Mouse (Mus musculus): ENCODE measurements at regions not wholly inside any gene's neighbourhood (a gene's known extent, or its start where the extent isn't known, plus 50 kb on each side); places are given as distances from the start of the nearest gene placed in this dataset.
"Not testable (repeated sequence)": the region's sequence is repeated elsewhere in the genome, so short reads cannot be mapped to it uniquely, and the experiment has no call there.

- in situ Hi-C loops (cut with MboI; ENCODE audit: unreplicated experiment in 2 of 2): loop anchor here (5.0 to 25.0 kb wide), 5 partner anchors 807 to 1377 kb away; no protein-coding TSS in a partner anchor
These were observed 102.9 kb upstream of the Zfp706 start for GRCm38 (mm10) chr15:37110462-37110861.

- in situ Hi-C loops (cut with MboI; ENCODE audit: unreplicated experiment in 2 of 2): loop anchor here (5.0 to 25.0 kb wide), 3 partner anchors 315 to 1385 kb away; no protein-coding TSS in a partner anchor
These were observed 94.5 kb upstream of the Zfp706 start for GRCm38 (mm10) chr15:37102035-37102555.

GRCm38 (mm10) chr15:37101419-37101818 is 93.8 kb upstream of the Zfp706 start:
- in situ Hi-C loops (cut with MboI; ENCODE audit: unreplicated experiment in 2 of 2): loop anchor here (5.0 to 25.0 kb wide), 3 partner anchors 314 to 1386 kb away; no protein-coding TSS in a partner anchor

GRCm38 (mm10) chr15:37100767-37101288 is 93.3 kb upstream of the Zfp706 start:
- in situ Hi-C loops (cut with MboI; ENCODE audit: unreplicated experiment in 2 of 2): loop anchor here (5.0 to 25.0 kb wide), 3 partner anchors 314 to 1386 kb away; no protein-coding TSS in a partner anchor

GRCm38 (mm10) chr15:37099927-37100766 is 92.6 kb upstream of the Zfp706 start:
- in situ Hi-C loops (cut with MboI; ENCODE audit: unreplicated experiment in 2 of 2): loop anchor here (5.0 to 25.0 kb wide), 3 partner anchors 313 to 1387 kb away; no protein-coding TSS in a partner anchor

- in situ Hi-C loops (cut with MboI; ENCODE audit: unreplicated experiment in 2 of 2): no loop called here
These were observed 91.6 kb upstream of the Zfp706 start for GRCm38 (mm10) chr15:37099176-37099575.

GRCm38 (mm10) chr15:37097426-37097825 is 89.9 kb upstream of the Zfp706 start:
- in situ Hi-C loops (cut with MboI; ENCODE audit: unreplicated experiment in 2 of 2): no loop called here

GRCm38 (mm10) chr15:37091171-37091570 is 83.6 kb upstream of the Zfp706 start:
- in situ Hi-C loops (cut with MboI; ENCODE audit: unreplicated experiment in 2 of 2): not testable (repeated sequence)

GRCm38 (mm10) chr15:37083726-37084125 is 76.2 kb upstream of the Zfp706 start:
- in situ Hi-C loops (cut with MboI; ENCODE audit: unreplicated experiment in 2 of 2): no loop called here

- in situ Hi-C loops (cut with MboI; ENCODE audit: unreplicated experiment in 2 of 2): no loop called here
These were observed 74.3 kb upstream of the Zfp706 start for GRCm38 (mm10) chr15:37081836-37082235.

GRCm38 (mm10) chr15:37080931-37081330 is 73.4 kb upstream of the Zfp706 start:
- in situ Hi-C loops (cut with MboI; ENCODE audit: unreplicated experiment in 2 of 2): no loop called here

- in situ Hi-C loops (cut with MboI; ENCODE audit: unreplicated experiment in 2 of 2): no loop called here
These were observed 72.8 kb upstream of the Zfp706 start for GRCm38 (mm10) chr15:37080395-37080794.

- in situ Hi-C loops (cut with MboI; ENCODE audit: unreplicated experiment in 2 of 2): not testable (repeated sequence)
These were observed 66.6 kb upstream of the Zfp706 start for GRCm38 (mm10) chr15:37074207-37074606.

GRCm38 (mm10) chr15:37072202-37072862 is 64.8 kb upstream of the Zfp706 start:
- in situ Hi-C loops (cut with MboI; ENCODE audit: unreplicated experiment in 2 of 2): no loop called here

- in situ Hi-C loops (cut with MboI; ENCODE audit: unreplicated experiment in 2 of 2): no loop called here
These were observed 62.6 kb upstream of the Zfp706 start for GRCm38 (mm10) chr15:37070188-37070587.

GRCm38 (mm10) chr15:37067326-37067725 is 59.8 kb upstream of the Zfp706 start:
- in situ Hi-C loops (cut with MboI; ENCODE audit: unreplicated experiment in 2 of 2): no loop called here

GRCm38 (mm10) chr15:37065926-37066550 is 58.5 kb upstream of the Zfp706 start:
- in situ Hi-C loops (cut with MboI; ENCODE audit: unreplicated experiment in 2 of 2): no loop called here

GRCm38 (mm10) chr15:37065408-37065807 is 57.8 kb upstream of the Zfp706 start:
- in situ Hi-C loops (cut with MboI; ENCODE audit: unreplicated experiment in 2 of 2): no loop called here

- in situ Hi-C loops (cut with MboI; ENCODE audit: unreplicated experiment in 2 of 2): no loop called here
These were observed 56.3 kb upstream of the Zfp706 start for GRCm38 (mm10) chr15:37063781-37064383.

- in situ Hi-C loops (cut with MboI; ENCODE audit: unreplicated experiment in 2 of 2): no loop called here
These were observed 55.0 kb upstream of the Zfp706 start for GRCm38 (mm10) chr15:37062585-37062984.
